Mouse (Mus musculus): ENCODE measurements around the gene Pip4k2b. TPM values are rescaled to one million over a fixed set of nuclear protein-coding genes. Genes with fewer than 3 reads are reported as not detected.

Pip4k2b gene
- total and polyA plus RNA-seq, 2 experiments from 2014 or later, result 4.6 to 146 TPM

- Histone ChIP-seq H3K4me3 (ENCODE audit: low read depth, low read length) (no peak overlapping the region), H3K4me1 (ENCODE audit: insufficient read depth) (no peaks in the 10 kb centered on the region), H3K27ac (ENCODE audit: low read depth, low read length) (no peak overlapping the region), H3K27me3 (ENCODE audit: insufficient read depth, low read length) (no peaks in the 10 kb centered on the region), H3K9ac (no peak overlapping the region), H3K4me2 (ENCODE audit: low read depth) (no peak overlapping the region), H3K9me3 (ENCODE audit: low read length) (no peaks in the 10 kb centered on the region), H3K36me3 (ENCODE audit: insufficient read depth) (peaks cover 39% of the 10 kb centered on the region)
- no peak for DNase-seq
- 72% methylated on average over 13 of the region's 13 CpGs for WGBS
- ATAC-seq, result no peak
- TF ChIP-seq CTCF (IDR thresholded peaks at IDR 0.05; ENCODE audit: low read depth), result no peak
These were observed 30.7 kb upstream of the Pip4k2b start for GRCm38 (mm10) chr11:97775186-97775585.

- Histone ChIP-seq H3K4me1 (ENCODE audit: insufficient read depth) (no peaks in the 10 kb centered on the region), H3K36me3 (ENCODE audit: insufficient read depth) (0 out of 2 replicates have a peak, but pooled peaks cover 6% of the 10 kb centered on the region), H3K4me2 (ENCODE audit: low read depth) (no peak overlapping the region), H3K9me3 (ENCODE audit: low read length) (no peaks in the 10 kb centered on the region), H3K27ac (ENCODE audit: low read depth, low read length) (no peak overlapping the region), H3K27me3 (ENCODE audit: insufficient read depth, low read length) (no peaks in the 10 kb centered on the region), H3K4me3 (ENCODE audit: low read depth, low read length) (no peak overlapping the region), H3K9ac (no peak overlapping the region)
- 84% methylated on average over 14 of the region's 14 CpGs for WGBS
- ATAC-seq (no peak), DNase-seq (no peak)
- no peak for TF ChIP-seq CTCF (IDR thresholded peaks at IDR 0.05; ENCODE audit: low read depth)
These were observed 26.9 kb upstream of the Pip4k2b start for GRCm38 (mm10) chr11:97771410-97771809.

DNA sequence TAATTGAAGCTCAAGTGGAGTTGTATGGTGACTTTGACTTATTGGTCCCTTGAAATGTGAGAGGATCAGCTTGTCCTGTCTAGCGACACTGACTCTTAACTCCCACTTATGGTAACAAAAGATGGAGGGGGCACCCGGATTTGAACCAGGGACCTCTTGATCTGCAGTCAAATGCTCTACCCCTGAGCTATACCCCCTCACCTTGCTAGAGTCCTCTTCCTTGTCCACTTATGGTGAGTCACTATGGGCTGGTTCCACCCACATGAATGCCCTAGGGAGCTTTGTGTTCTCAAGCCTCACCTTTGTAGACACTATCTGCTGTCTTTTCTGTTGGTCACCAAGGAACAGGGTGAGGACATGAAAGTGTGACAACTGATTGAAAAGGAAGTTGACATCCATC, 25.2 kb upstream of the Pip4k2b start:
- 0 out of 2 replicates have a peak, but pooled peaks cover 11% of the 10 kb centered on the region for H3K4me1 ChIP-seq (ENCODE audit: insufficient read depth)
- H3K27ac ChIP-seq (ENCODE audit: low read depth, low read length), result no peak overlapping the region
- 36% methylated on average over 2 of the region's 2 CpGs for WGBS
- no peaks in the 10 kb centered on the region for H3K9me3 ChIP-seq (ENCODE audit: low read length)
- H3K36me3 ChIP-seq (ENCODE audit: insufficient read depth), result no peaks in the 10 kb centered on the region
- H3K9ac ChIP-seq, result no peak overlapping the region
- TF ChIP-seq CTCF (IDR thresholded peaks at IDR 0.05; ENCODE audit: low read depth), result no peak
- H3K4me3 ChIP-seq (ENCODE audit: low read depth, low read length), result no peak overlapping the region
- ATAC-seq (no peak), DNase-seq (no peak)
- no peaks in the 10 kb centered on the region for H3K27me3 ChIP-seq (ENCODE audit: insufficient read depth, low read length)
- H3K4me2 ChIP-seq (ENCODE audit: low read depth), result no peak overlapping the region

GRCm38 (mm10) chr11:97766154-97766881, 21.8 kb upstream of the Pip4k2b start, which contains the start of gene Cwc25:
Gene Cwc25, minus strand, starts transcription at chr11:97766556.
- WGBS, result under 1% methylated on average over 38 of the region's 38 CpGs
- H3K4me1 ChIP-seq (ENCODE audit: insufficient read depth), result 0 out of 2 replicates have a peak, but pooled peaks cover 11% of the 10 kb centered on the region

GRCm38 (mm10) chr11:97761638-97762037, 17.1 kb upstream of the Pip4k2b start:
- Histone ChIP-seq H3K27ac (ENCODE audit: low read depth, low read length) (no peak overlapping the region), H3K9me3 (ENCODE audit: low read length) (no peaks in the 10 kb centered on the region), H3K9ac (no peak overlapping the region), H3K4me3 (ENCODE audit: low read depth, low read length) (no peak overlapping the region), H3K4me1 (ENCODE audit: insufficient read depth) (0 out of 2 replicates have a peak, but pooled peaks cover 11% of the 10 kb centered on the region), H3K36me3 (ENCODE audit: insufficient read depth) (peaks cover 53% of the 10 kb centered on the region), H3K4me2 (ENCODE audit: low read depth) (no peak overlapping the region), H3K27me3 (ENCODE audit: insufficient read depth, low read length) (no peaks in the 10 kb centered on the region)
- DNase-seq, result no peak
- no peak for ATAC-seq
- TF ChIP-seq CTCF (IDR thresholded peaks at IDR 0.05; ENCODE audit: low read depth), result peak; percentile 33

More at GRCm38 (mm10) chr11:97766154-97766881, 21.8 kb upstream of the Pip4k2b start, which contains the start of gene Cwc25:
- TF ChIP-seq CTCF (IDR thresholded peaks at IDR 0.05; ENCODE audit: low read depth), result peak; percentile 24
- H3K27me3 ChIP-seq (ENCODE audit: insufficient read depth, low read length), result no peaks in the 10 kb centered on the region
- peak within 1 kb of the TSS; percentile 93 for H3K9ac ChIP-seq
- peak within 1 kb of the TSS; percentile 91 for H3K27ac ChIP-seq (ENCODE audit: low read depth, low read length)
- peak within 1 kb of the TSS; percentile 92 for H3K4me3 ChIP-seq (ENCODE audit: low read depth, low read length)
- H3K36me3 ChIP-seq (ENCODE audit: insufficient read depth), result peaks cover 18% of the 10 kb centered on the region
- H3K9me3 ChIP-seq (ENCODE audit: low read length), result no peaks in the 10 kb centered on the region
- DNase-seq, result peak; percentile 99
- H3K4me2 ChIP-seq (ENCODE audit: low read depth), result peak within 1 kb of the TSS; percentile 81
- peak; percentile 99 for ATAC-seq

DNA sequence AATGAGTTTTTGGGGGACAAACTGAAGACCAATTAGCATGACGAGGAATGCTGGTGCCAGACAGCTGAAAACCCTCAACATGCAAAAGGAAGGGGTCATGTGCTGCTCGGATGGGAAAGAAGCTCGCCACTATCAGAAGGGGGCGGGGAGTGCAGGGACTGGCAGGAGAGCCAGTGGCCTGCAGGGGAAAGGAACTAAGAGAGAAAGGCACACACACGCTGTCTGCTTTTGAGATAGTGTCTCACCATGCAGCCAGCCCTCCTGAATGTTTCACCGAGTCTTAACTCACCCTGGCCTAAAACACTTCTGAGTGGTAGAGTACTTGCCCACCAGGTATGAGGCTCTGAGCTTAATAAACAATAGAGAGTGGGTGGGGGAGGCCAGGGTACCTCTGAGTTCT, 14.4 kb upstream of the Pip4k2b start:
- no peak overlapping the region for H3K27ac ChIP-seq (ENCODE audit: low read depth, low read length)
- TF ChIP-seq CTCF (IDR thresholded peaks at IDR 0.05; ENCODE audit: low read depth), result no peak
- 90% methylated on average over 6 of the region's 6 CpGs for WGBS
- no peak for DNase-seq
- no peak overlapping the region for H3K4me2 ChIP-seq (ENCODE audit: low read depth)
- no peaks in the 10 kb centered on the region for H3K27me3 ChIP-seq (ENCODE audit: insufficient read depth, low read length)
- H3K9ac ChIP-seq, result no peak overlapping the region
- ATAC-seq, result no peak
- H3K36me3 ChIP-seq (ENCODE audit: insufficient read depth), result peaks cover 70% of the 10 kb centered on the region
- no peaks in the 10 kb centered on the region for H3K4me1 ChIP-seq (ENCODE audit: insufficient read depth)
- H3K4me3 ChIP-seq (ENCODE audit: low read depth, low read length), result no peak overlapping the region
- H3K9me3 ChIP-seq (ENCODE audit: low read length), result no peaks in the 10 kb centered on the region

GRCm38 (mm10) chr11:97758125-97758524, 13.6 kb upstream of the Pip4k2b start:
- Histone ChIP-seq H3K4me1 (ENCODE audit: insufficient read depth) (no peaks in the 10 kb centered on the region), H3K4me2 (ENCODE audit: low read depth) (no peak overlapping the region), H3K36me3 (ENCODE audit: insufficient read depth) (peaks cover 77% of the 10 kb centered on the region), H3K27me3 (ENCODE audit: insufficient read depth, low read length) (no peaks in the 10 kb centered on the region), H3K9ac (no peak overlapping the region), H3K27ac (ENCODE audit: low read depth, low read length) (no peak overlapping the region), H3K9me3 (ENCODE audit: low read length) (no peaks in the 10 kb centered on the region), H3K4me3 (ENCODE audit: low read depth, low read length) (no peak overlapping the region)
- ATAC-seq, result no peak
- WGBS, result 89% methylated on average over 1 of the region's 1 CpGs
- TF ChIP-seq CTCF (IDR thresholded peaks at IDR 0.05; ENCODE audit: low read depth), result no peak
- DNase-seq, result no peak
